Mouse (Mus musculus) MEL (cell line): Measurements from ENCODE around the gene Ncaph2. TPM values are rescaled to one million over a fixed set of nuclear protein-coding genes. Genes with fewer than 3 reads are reported as not detected.

Experiments
- DNase-seq: peaks from one replicate; pipeline ENCODE4 v3.0.0; 2011; ENCODE audit warnings: low read depth, low spot score
- H3K27ac ChIP-seq: 2 replicates; pipeline ENCODE4 v1.5.1; 2012; ENCODE audit warnings: low read depth, mild to moderate bottlenecking, control low read depth, low read length, moderate library complexity; ENCODE audit not compliant: control insufficient read depth
- H3K27me3 ChIP-seq, 2 experiments: fragments of 150-350 bp in 1 of 2; sonication (generic) in 1 of 2; 2 replicates each; pipeline ENCODE4 v1.6.1; 2012; ENCODE audit warnings: low read length in 2 of 2, mild to moderate bottlenecking in 2 of 2, improper control_type of control experiment in 1 of 2, moderate library complexity in 1 of 2; ENCODE audit not compliant: insufficient read depth in 2 of 2, control insufficient read depth in 1 of 2
- H3K36me3 ChIP-seq, 2 experiments: 2 replicates each; pipeline ENCODE4 v1.6.1; 2012 to 2014; ENCODE audit warnings: low read length in 2 of 2, improper control_type of control experiment in 1 of 2, inconsistent platforms in 1 of 2, mild to moderate bottlenecking in 1 of 2; ENCODE audit not compliant: insufficient read depth in 2 of 2, control insufficient read depth in 1 of 2
- H3K4me1 ChIP-seq, 2 experiments: fragments of 150-350 bp in 1 of 2; sonication (generic) in 1 of 2; 2 replicates each; pipeline ENCODE4 v1.6.1; 2012; ENCODE audit warnings: low read length in 2 of 2, improper control_type of control experiment in 1 of 2, mild to moderate bottlenecking in 1 of 2; ENCODE audit not compliant: insufficient read depth in 2 of 2, control insufficient read depth in 1 of 2
- H3K4me3 ChIP-seq, 2 experiments: fragments of 150-350 bp in 1 of 2; sonication (generic) in 1 of 2; 2 replicates each; pipeline ENCODE4 v1.5.1; 2012; ENCODE audit warnings: low read depth in 2 of 2, low read length in 2 of 2, mild to moderate bottlenecking in 2 of 2, moderate library complexity in 2 of 2, control low read depth in 1 of 2, improper control_type of control experiment in 1 of 2; ENCODE audit not compliant: control insufficient read depth in 1 of 2, insufficient read depth in 1 of 2
- H3K79me2 ChIP-seq: 2 replicates; pipeline ENCODE4 v1.6.1; 2012; ENCODE audit warnings: mild to moderate bottlenecking, low read length, moderate library complexity; ENCODE audit not compliant: control insufficient read depth, poor library complexity, insufficient read depth
- H3K9ac ChIP-seq: 2 replicates; pipeline ENCODE4 v1.6.1; 2012; ENCODE audit warnings: low read depth, mild to moderate bottlenecking, control low read depth, low read length, moderate library complexity; ENCODE audit not compliant: control insufficient read depth, poor library complexity, severe bottlenecking
- H3K9me3 ChIP-seq: fragments of 150-350 bp; sonication (generic); replicated peaks from 2 replicates; pipeline ENCODE4 v1.6.1; 2012; ENCODE audit warnings: mild to moderate bottlenecking, low read length, improper control_type of control experiment, moderate library complexity; ENCODE audit not compliant: insufficient read depth
- CHD2 ChIP-seq: IDR thresholded peaks from 2 replicates; pipeline ENCODE4 v1.6.1; 2011; ENCODE audit warnings: low read length, improper control_type of control experiment
- CTCF ChIP-seq, 3 experiments: IDR thresholded peaks in 2 of 3; conservative IDR thresholded peaks in 1 of 3; 2 replicates each; pipeline ENCODE4 v1.5.1; 2011 to 2012; ENCODE audit warnings: low read length in 3 of 3, low read depth in 2 of 3, mild to moderate bottlenecking in 2 of 3, improper control_type of control experiment in 1 of 3, inconsistent platforms in 1 of 3, mixed read lengths in 1 of 3, moderate library complexity in 1 of 3; ENCODE audit not compliant: control insufficient read depth in 1 of 3, insufficient read depth in 1 of 3, poor library complexity in 1 of 3, severe bottlenecking in 1 of 3
- E2F4 ChIP-seq: IDR thresholded peaks from 2 replicates; pipeline ENCODE4 v1.6.1; 2011; ENCODE audit warnings: low read depth, low read length, improper control_type of control experiment, borderline replicate concordance
- ELF1 ChIP-seq: IDR thresholded peaks from 2 replicates; pipeline ENCODE4 v1.6.1; 2014; ENCODE audit warnings: low read depth, mild to moderate bottlenecking, inconsistent platforms, low read length, improper control_type of control experiment, moderate library complexity
- EP300 ChIP-seq, 2 experiments: IDR thresholded peaks; 2 replicates each; pipeline ENCODE4 v1.6.1; 2011; ENCODE audit warnings: improper control_type of control experiment in 2 of 2, low read length in 2 of 2, low read depth in 1 of 2, mild to moderate bottlenecking in 1 of 2
- ETS1 ChIP-seq: IDR thresholded peaks from 2 replicates; pipeline ENCODE4 v1.6.1; 2012; ENCODE audit warnings: low read depth, mild to moderate bottlenecking, inconsistent platforms, low read length, improper control_type of control experiment, moderate library complexity
- HCFC1 ChIP-seq: IDR thresholded peaks from 2 replicates; pipeline ENCODE4 v1.6.1; 2012; ENCODE audit warnings: low read depth, mild to moderate bottlenecking, inconsistent platforms, low read length, improper control_type of control experiment, moderate library complexity
- JUND ChIP-seq: IDR thresholded peaks from 2 replicates; pipeline ENCODE4 v1.6.1; 2011; ENCODE audit warnings: low read depth, mild to moderate bottlenecking, improper control_type of control experiment, low read length
- MAFK ChIP-seq: IDR thresholded peaks from 2 replicates; pipeline ENCODE4 v1.6.1; 2011; ENCODE audit warnings: low read depth, mild to moderate bottlenecking, low read length, improper control_type of control experiment, borderline replicate concordance
- MEF2A ChIP-seq: IDR thresholded peaks from 2 replicates; pipeline ENCODE4 v1.6.1; 2014; ENCODE audit warnings: low read depth, mild to moderate bottlenecking, inconsistent platforms, low read length, improper control_type of control experiment; ENCODE audit not compliant: poor library complexity, insufficient replicate concordance, severe bottlenecking; ENCODE audit errors: extremely low read depth
- MXI1 ChIP-seq: IDR thresholded peaks from 2 replicates; pipeline ENCODE4 v1.6.1; 2011; ENCODE audit warnings: mild to moderate bottlenecking, low read depth, low read length, improper control_type of control experiment
- MYC ChIP-seq: IDR thresholded peaks from 2 replicates; pipeline ENCODE4 v1.6.1; 2011; ENCODE audit warnings: low read depth, mild to moderate bottlenecking, low read length, improper control_type of control experiment, moderate library complexity
- NRF1 ChIP-seq: IDR thresholded peaks from 2 replicates; pipeline ENCODE4 v1.6.1; 2014; ENCODE audit warnings: low read depth, mild to moderate bottlenecking, inconsistent platforms, low read length, improper control_type of control experiment, moderate library complexity; ENCODE audit not compliant: poor library complexity, insufficient read depth, severe bottlenecking
- POLR2A ChIP-seq, 2 experiments: IDR thresholded peaks; 2 replicates each; pipeline ENCODE4 v1.6.1; 2011 to 2012; ENCODE audit warnings: low read length in 2 of 2, mild to moderate bottlenecking in 2 of 2, control low read depth in 1 of 2, improper control_type of control experiment in 1 of 2, low read depth in 1 of 2, moderate library complexity in 1 of 2; ENCODE audit not compliant: control insufficient read depth in 1 of 2, insufficient read depth in 1 of 2, poor library complexity in 1 of 2
- RAD21 ChIP-seq: IDR thresholded peaks from 2 replicates; pipeline ENCODE4 v1.6.1; 2011; ENCODE audit warnings: mild to moderate bottlenecking, low read depth, low read length, improper control_type of control experiment
- RCOR1 ChIP-seq: IDR thresholded peaks from 2 replicates; pipeline ENCODE4 v1.6.1; 2012; ENCODE audit warnings: low read depth, mild to moderate bottlenecking, inconsistent platforms, low read length, improper control_type of control experiment
- SIN3A ChIP-seq: IDR thresholded peaks from 2 replicates; pipeline ENCODE4 v1.6.1; 2012; ENCODE audit warnings: low read length, improper control_type of control experiment, inconsistent platforms
- SMC3 ChIP-seq: IDR thresholded peaks from 2 replicates; pipeline ENCODE4 v1.6.1; 2011; ENCODE audit warnings: low read depth, low read length, improper control_type of control experiment
- UBTF ChIP-seq: IDR thresholded peaks from 2 replicates; pipeline ENCODE4 v1.6.1; 2012; ENCODE audit warnings: low read depth, mild to moderate bottlenecking, inconsistent platforms, low read length, improper control_type of control experiment, moderate library complexity, borderline replicate concordance; ENCODE audit not compliant: insufficient read depth
- USF1 ChIP-seq: IDR thresholded peaks from 2 replicates; pipeline ENCODE4 v1.6.1; 2014; ENCODE audit warnings: low read depth, mild to moderate bottlenecking, inconsistent platforms, low read length, improper control_type of control experiment, moderate library complexity
- USF2 ChIP-seq, 2 experiments: IDR thresholded peaks; 2 replicates each; pipeline ENCODE4 v1.6.1; 2011 to 2012; ENCODE audit warnings: improper control_type of control experiment in 2 of 2, low read length in 2 of 2, borderline replicate concordance in 1 of 2, inconsistent platforms in 1 of 2, low read depth in 1 of 2, mild to moderate bottlenecking in 1 of 2; ENCODE audit not compliant: insufficient read depth in 1 of 2
- ZC3H11A ChIP-seq: IDR thresholded peaks from 2 replicates; pipeline ENCODE4 v1.6.1; 2012; ENCODE audit warnings: low read depth, mild to moderate bottlenecking, inconsistent platforms, low read length, improper control_type of control experiment
- ZMIZ1 ChIP-seq: IDR thresholded peaks from 2 replicates; pipeline ENCODE4 v1.6.1; 2012; ENCODE audit warnings: low read depth, mild to moderate bottlenecking, inconsistent platforms, low read length, improper control_type of control experiment, moderate library complexity
- ZNF384 ChIP-seq: IDR thresholded peaks from 2 replicates; pipeline ENCODE4 v1.6.1; 2012; ENCODE audit warnings: low read depth, mild to moderate bottlenecking, inconsistent platforms, low read length, improper control_type of control experiment
- polyA plus RNA-seq, 2 experiments: library from polyadenylated mRNA; stranded (reverse) in 1 of 2; unstranded in 1 of 2; fragments of >175 nt in 1 of 2; fragments of >200 nt in 1 of 2; gene quantifications; 2 replicates each; pipeline versions ENCODE4 v1.2.1 to v1.2.4; 2012; ENCODE audit warnings: low replicate concordance in 2 of 2, low read depth in 1 of 2; ENCODE audit not compliant: insufficient read length in 2 of 2, insufficient read depth in 1 of 2, missing spikeins in 1 of 2
- total RNA-seq: library from RNA; depleted of rRNA; stranded (reverse); fragments of 300-350 nt; gene quantifications from 2 replicates; pipeline ENCODE4 v1.2.3, GENCODE M21; 2012

The Ncaph2 gene
- total and polyA plus RNA-seq, 3 experiments: 137 to 165 (median 160) TPM

DNA sequence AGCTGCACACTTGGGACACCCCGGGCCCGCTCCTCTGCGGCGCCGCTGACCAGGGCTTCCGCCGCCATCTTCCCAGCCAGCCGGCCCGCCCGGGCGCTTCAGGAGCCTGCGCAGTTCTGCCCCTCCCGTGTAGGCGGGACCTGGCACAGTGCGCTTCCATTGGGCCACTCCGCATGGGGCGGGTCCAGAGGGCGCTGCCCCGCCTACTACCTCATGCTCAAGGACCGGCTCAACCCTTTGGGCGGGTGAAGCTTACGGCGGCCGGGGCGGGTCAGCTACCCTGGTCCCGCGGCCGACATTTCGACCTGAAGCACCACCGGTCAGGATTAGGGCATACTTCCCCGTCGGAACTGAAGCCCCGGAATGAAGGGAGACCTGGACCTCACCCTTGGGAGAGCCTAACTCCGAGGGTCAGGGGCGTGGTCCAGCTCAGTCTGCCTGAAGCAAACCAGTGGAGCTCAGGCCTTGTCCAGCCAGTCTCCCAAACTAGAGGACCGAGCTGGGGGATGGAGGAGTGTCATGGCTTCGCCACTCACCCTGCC, 40.3 kb upstream of the Ncaph2 start, which contains the start of gene Sbf1 (continued):
- TF ChIP-seq USF1 (no peak), USF2 (IDR thresholded peaks at IDR 0.05; ENCODE audit: borderline replicate concordance in 1 of 2, insufficient read depth in 1 of 2, low read depth in 1 of 2, low read length in 2 of 2) (no peak)
- TF ChIP-seq, all 39 proteins: peak for 10

DNA sequence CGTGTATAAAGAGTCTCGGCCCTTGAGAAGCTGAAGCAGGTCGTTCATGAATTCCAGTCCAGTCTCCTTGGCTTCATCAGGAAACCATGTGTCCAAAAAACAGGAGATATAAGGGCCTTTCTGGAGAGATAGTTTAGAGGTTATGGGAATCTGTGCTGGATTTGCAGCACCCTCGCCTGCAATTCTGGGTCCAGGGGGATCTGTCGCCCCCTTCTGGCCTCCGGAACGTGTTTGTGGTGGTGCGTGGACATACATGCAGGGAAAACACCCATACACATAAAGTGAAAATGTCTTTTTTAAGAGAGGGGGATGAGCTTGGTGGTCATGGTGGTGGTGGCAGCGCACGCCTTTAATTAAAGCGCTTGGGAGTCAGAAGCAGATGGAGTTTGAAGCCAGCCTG, 39.4 kb upstream of the Ncaph2 start:
- H3K4me1 ChIP-seq: peaks cover 0 to 17% of the 10 kb centered on the region in 2 experiments; a peak in 3 of 4 replicates
- no peaks in the 10 kb centered on the region for H3K9me3 ChIP-seq
- 0 out of 2 replicates have a peak, but pooled peaks have one; percentile 34 for TF ChIP-seq MYC
- TF ChIP-seq POLR2A (IDR thresholded peaks at IDR 0.05; ENCODE audit: control insufficient read depth in 1 of 2, insufficient read depth in 1 of 2, low read depth in 1 of 2, low read length in 2 of 2, poor library complexity in 1 of 2): no peak
- no peak for TF ChIP-seq E2F4
- TF ChIP-seq ZMIZ1: no peak
- TF ChIP-seq HCFC1: no peak
- TF ChIP-seq CTCF (IDR thresholded peaks at IDR 0.05 in 2 of 3, conservative IDR thresholded peaks at IDR 0.05 in 1 of 3; ENCODE audit: control insufficient read depth in 1 of 3, insufficient read depth in 1 of 3, low read depth in 2 of 3, low read length in 3 of 3, poor library complexity in 1 of 3, severe bottlenecking in 1 of 3): peak; percentile 74 to 88 (median 77)
- TF ChIP-seq MXI1: no peak
- peak; percentile 55 for TF ChIP-seq SMC3
- peak; percentile 56 for TF ChIP-seq RAD21
- TF ChIP-seq UBTF: no peak
- no peaks in the 10 kb centered on the region for H3K27me3 ChIP-seq
- H3K36me3 ChIP-seq: peaks cover 0 to 5% of the 10 kb centered on the region in 2 experiments; a peak in 1 of 4 replicates
- DNase-seq: peak; percentile 78
- no peak overlapping the region for H3K27ac ChIP-seq
- peaks cover 38% of the 10 kb centered on the region for H3K79me2 ChIP-seq
- no peak overlapping the region for H3K9ac ChIP-seq
- H3K4me3 ChIP-seq: no peak overlapping the region

DNA sequence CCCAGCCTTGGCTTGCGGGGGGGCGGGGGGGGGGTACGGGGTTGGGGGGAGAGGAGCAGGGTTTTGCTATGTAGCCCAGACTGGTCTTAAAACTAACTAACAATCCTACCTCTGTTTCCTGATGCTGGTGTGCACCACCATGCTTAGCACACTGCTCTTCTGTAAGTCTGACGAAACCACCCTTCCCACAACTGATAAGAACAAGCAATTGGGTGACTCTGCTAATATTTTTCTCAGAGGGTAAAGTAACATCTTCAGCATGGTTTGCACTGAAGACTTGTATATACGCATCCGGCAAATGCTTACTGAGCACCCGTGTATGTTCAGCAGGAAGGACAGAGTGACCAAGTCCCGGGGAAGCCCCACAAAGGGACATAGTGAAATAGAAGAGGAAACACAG, 34.3 kb upstream of the Ncaph2 start:
- peaks cover 4 to 14% of the 10 kb centered on the region in 2 experiments; a peak in 3 of 4 replicates for H3K4me1 ChIP-seq
- H3K79me2 ChIP-seq: peaks cover 16% of the 10 kb centered on the region
- DNase-seq: peak; percentile 88
- no peaks in the 10 kb centered on the region for H3K9me3 ChIP-seq
- peak overlapping the region; percentile 59 for H3K9ac ChIP-seq
- H3K4me3 ChIP-seq: peak overlapping the region; percentile 56 to 98
- peak overlapping the region; percentile 91 for H3K27ac ChIP-seq
- peaks cover 0 to 14% of the 10 kb centered on the region in 2 experiments for H3K36me3 ChIP-seq
- no peaks in the 10 kb centered on the region for H3K27me3 ChIP-seq
- TF ChIP-seq ZNF384 (0 out of 2 replicates have a peak, but pooled peaks have one; percentile 37), MXI1 (peak; percentile 83), CHD2 (no peak), ELF1 (no peak), EP300 (IDR thresholded peaks at IDR 0.05; ENCODE audit: low read depth in 1 of 2, low read length in 2 of 2) (peak; percentile 57 to 60; a peak in 3 of 4 replicates), E2F4 (no peak), MAFK (peak; percentile 38; the same call in 1 of the 2 replicates), NRF1 (no peak), JUND (no peak), RAD21 (no peak), ETS1 (peak; percentile 95), ZC3H11A (no peak), RCOR1 (peak; percentile 49; the same call in 1 of the 2 replicates), POLR2A (IDR thresholded peaks at IDR 0.05; ENCODE audit: control insufficient read depth in 1 of 2, insufficient read depth in 1 of 2, low read depth in 1 of 2, low read length in 2 of 2, poor library complexity in 1 of 2) (peak in 1 of 2 experiments; percentile 56; a peak in 2 of 4 replicates), USF2 (IDR thresholded peaks at IDR 0.05; ENCODE audit: borderline replicate concordance in 1 of 2, insufficient read depth in 1 of 2, low read depth in 1 of 2, low read length in 2 of 2) (no peak), CTCF (IDR thresholded peaks at IDR 0.05 in 2 of 3, conservative IDR thresholded peaks at IDR 0.05 in 1 of 3; ENCODE audit: control insufficient read depth in 1 of 3, insufficient read depth in 1 of 3, low read depth in 2 of 3, low read length in 3 of 3, poor library complexity in 1 of 3, severe bottlenecking in 1 of 3) (no peak), MEF2A (no peak), UBTF (no peak), USF1 (no peak), SMC3 (no peak), SIN3A (peak; percentile 92)
